Mouse (Mus musculus): Measurements from ENCODE around the gene Limd2. TPM values are rescaled to one million over a fixed set of nuclear protein-coding genes. Genes with fewer than 3 reads are reported as not detected.

Gene Limd2
- polyA plus RNA-seq, 1 experiment: 36.1 TPM

DNA sequence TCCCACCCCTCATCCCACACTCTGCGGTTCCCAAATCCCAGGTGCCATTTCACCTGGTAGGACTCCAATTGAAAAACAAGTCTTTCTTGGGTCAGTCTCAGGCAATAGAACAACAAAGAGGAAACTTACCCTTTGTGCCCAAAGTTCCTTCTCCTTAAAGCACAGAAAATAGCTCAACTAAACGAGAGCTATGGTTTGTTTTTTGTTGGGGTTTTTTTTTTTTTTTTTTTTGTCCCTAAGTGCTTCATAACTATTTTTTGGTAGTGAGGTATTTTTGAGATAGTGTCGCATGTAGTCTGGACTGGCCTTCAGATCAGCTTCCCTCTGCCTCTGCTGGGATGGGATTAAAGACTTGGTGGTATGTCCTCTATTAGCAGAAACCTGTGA, 33.5 kb upstream of the Limd2 start:
- 37% methylated on average over 3 of the region's 3 CpGs for WGBS
- no peak for DNase-seq
- no peaks in the 10 kb centered on the region for H3K27me3 ChIP-seq (ENCODE audit: control insufficient read depth, insufficient read depth, low read length)
- H3K4me1 ChIP-seq (ENCODE audit: control insufficient read depth, insufficient read depth, low read length): peaks cover 2% of the 10 kb centered on the region; the same call in 1 of the 2 replicates
- no peak for TF ChIP-seq POLR2A (IDR thresholded peaks at IDR 0.05; ENCODE audit: borderline replicate concordance, insufficient read depth, low read length)
- H3K4me3 ChIP-seq (replicated peaks; ENCODE audit: insufficient read depth, low read depth, low read length): peak overlapping the region; percentile 80
- peak overlapping the region; percentile 23 for H3K27ac ChIP-seq (ENCODE audit: insufficient read depth, low read length)

DNA sequence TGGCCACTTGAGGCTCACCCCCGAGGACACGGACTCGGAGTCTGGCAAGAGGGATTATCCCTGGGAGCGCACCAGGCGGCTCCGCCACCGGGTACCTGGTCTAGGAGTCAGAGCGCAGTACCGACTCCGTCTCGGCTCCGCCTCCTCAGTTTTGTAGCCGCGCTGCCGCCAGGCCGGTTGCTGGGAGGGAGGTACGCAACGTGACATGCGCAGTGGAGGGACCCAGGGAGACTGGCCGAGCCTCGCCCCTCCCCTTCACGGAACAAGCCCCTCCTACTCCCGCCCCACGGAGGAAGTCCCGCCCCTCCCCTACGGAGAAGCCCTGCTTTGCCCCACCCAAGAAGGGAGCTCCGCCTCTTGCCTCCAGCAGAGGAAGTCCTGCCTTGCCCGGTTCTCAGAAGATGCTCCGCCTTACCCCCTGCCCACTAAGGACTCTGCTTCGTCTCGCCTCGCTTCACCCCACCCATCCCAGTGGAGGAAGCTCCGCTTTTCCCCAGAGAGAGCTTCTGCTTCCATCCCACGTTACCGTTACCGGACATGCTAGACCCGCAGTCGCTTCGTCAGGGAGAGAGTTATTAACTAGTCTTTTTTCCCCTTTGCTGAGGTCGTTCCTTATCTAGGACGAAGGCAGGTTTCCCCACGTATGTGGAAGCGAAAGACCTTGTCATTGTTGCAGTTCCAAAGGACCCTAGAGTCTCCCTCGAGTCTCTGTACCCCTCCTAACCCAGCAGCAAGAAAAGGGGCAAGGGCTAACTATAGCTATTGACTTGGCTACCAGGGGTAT, 32.9 kb upstream of the Limd2 start:
- TF ChIP-seq POLR2A (IDR thresholded peaks at IDR 0.05; ENCODE audit: borderline replicate concordance, insufficient read depth, low read length) (peak; percentile 84; the same call in 1 of the 2 replicates), CTCF (IDR thresholded peaks at IDR 0.05; ENCODE audit: borderline replicate concordance, insufficient read depth, low read depth, low read length) (no peak)
- H3K4me3 ChIP-seq (replicated peaks; ENCODE audit: insufficient read depth, low read depth, low read length): peak overlapping the region; percentile 80
- peak overlapping the region; percentile 55 for H3K27ac ChIP-seq (ENCODE audit: insufficient read depth, low read length)
- under 1% methylated on average over 44 of the region's 44 CpGs for WGBS
- no peaks in the 10 kb centered on the region for H3K27me3 ChIP-seq (ENCODE audit: control insufficient read depth, insufficient read depth, low read length)
- peak; percentile 97 for DNase-seq
- peaks cover 2% of the 10 kb centered on the region; the same call in 1 of the 2 replicates for H3K4me1 ChIP-seq (ENCODE audit: control insufficient read depth, insufficient read depth, low read length)

GRCm38 (mm10) chr11:106192657-106193370, 32.2 kb upstream of the Limd2 start:
- H3K4me3 ChIP-seq (replicated peaks; ENCODE audit: insufficient read depth, low read depth, low read length): peak overlapping the region; percentile 75
- TF ChIP-seq CTCF (IDR thresholded peaks at IDR 0.05; ENCODE audit: borderline replicate concordance, insufficient read depth, low read depth, low read length) (no peak), POLR2A (IDR thresholded peaks at IDR 0.05; ENCODE audit: borderline replicate concordance, insufficient read depth, low read length) (no peak)
- peak overlapping the region; percentile 55; the same call in 1 of the 2 replicates for H3K27ac ChIP-seq (ENCODE audit: insufficient read depth, low read length)
- peaks cover 2% of the 10 kb centered on the region; the same call in 1 of the 2 replicates for H3K4me1 ChIP-seq (ENCODE audit: control insufficient read depth, insufficient read depth, low read length)
- DNase-seq: no peak
- 9% methylated on average over 19 of the region's 19 CpGs for WGBS
- H3K27me3 ChIP-seq (ENCODE audit: control insufficient read depth, insufficient read depth, low read length): no peaks in the 10 kb centered on the region

DNA sequence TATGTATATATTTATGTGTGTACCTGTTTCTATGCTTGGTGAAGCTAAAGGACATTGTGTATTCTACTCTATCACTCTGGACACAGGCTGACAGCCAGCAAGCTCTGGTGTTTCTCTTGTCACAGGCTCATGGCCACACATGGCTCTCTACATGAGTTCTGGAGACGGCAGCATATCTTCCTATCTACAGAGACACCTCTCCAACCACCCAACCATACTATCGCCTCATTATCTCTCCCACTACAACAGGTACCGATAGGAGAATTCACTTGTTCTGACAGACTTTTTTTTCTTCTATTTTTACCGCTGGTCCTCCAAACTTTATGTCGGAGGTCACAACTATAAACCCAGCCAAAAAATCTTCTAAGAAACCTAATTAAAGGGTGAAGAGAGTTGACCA, 31.6 kb upstream of the Limd2 start:
- Histone ChIP-seq H3K4me1 (ENCODE audit: control insufficient read depth, insufficient read depth, low read length) (peaks cover 2% of the 10 kb centered on the region; the same call in 1 of the 2 replicates), H3K27ac (ENCODE audit: insufficient read depth, low read length) (no peak overlapping the region), H3K27me3 (ENCODE audit: control insufficient read depth, insufficient read depth, low read length) (no peaks in the 10 kb centered on the region), H3K4me3 (replicated peaks; ENCODE audit: insufficient read depth, low read depth, low read length) (no peak overlapping the region)
- no peak for DNase-seq
- TF ChIP-seq POLR2A (IDR thresholded peaks at IDR 0.05; ENCODE audit: borderline replicate concordance, insufficient read depth, low read length): no peak
- TF ChIP-seq CTCF (IDR thresholded peaks at IDR 0.05; ENCODE audit: borderline replicate concordance, insufficient read depth, low read depth, low read length): no peak
- WGBS: 55% methylated on average over 5 of the region's 5 CpGs

DNA sequence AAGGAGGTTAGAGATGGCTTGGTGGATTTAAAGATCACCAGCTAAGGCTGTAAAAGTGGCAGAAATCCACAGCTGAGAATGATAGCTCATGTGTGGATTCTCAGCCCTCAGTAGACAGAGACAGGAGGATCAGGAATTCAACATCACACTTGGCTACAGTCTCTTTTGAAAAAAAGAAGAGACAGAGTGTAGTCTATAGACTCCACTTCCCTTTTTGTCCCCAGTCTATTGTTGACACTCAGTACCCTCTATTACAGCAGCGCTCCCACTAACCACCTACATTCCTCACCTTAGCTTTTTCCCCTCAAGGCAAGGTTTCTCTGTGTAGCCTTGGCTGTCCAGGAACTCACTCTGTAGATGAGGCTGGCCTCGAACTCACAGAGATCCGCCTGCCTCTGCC, 31.1 kb upstream of the Limd2 start:
- WGBS: over 99% methylated on average over 3 of the region's 3 CpGs
- Histone ChIP-seq H3K4me1 (ENCODE audit: control insufficient read depth, insufficient read depth, low read length) (peaks cover 2% of the 10 kb centered on the region; the same call in 1 of the 2 replicates), H3K4me3 (replicated peaks; ENCODE audit: insufficient read depth, low read depth, low read length) (no peak overlapping the region), H3K27me3 (ENCODE audit: control insufficient read depth, insufficient read depth, low read length) (no peaks in the 10 kb centered on the region), H3K27ac (ENCODE audit: insufficient read depth, low read length) (no peak overlapping the region)
- no peak for TF ChIP-seq CTCF (IDR thresholded peaks at IDR 0.05; ENCODE audit: borderline replicate concordance, insufficient read depth, low read depth, low read length)
- TF ChIP-seq POLR2A (IDR thresholded peaks at IDR 0.05; ENCODE audit: borderline replicate concordance, insufficient read depth, low read length): no peak
- DNase-seq: no peak

DNA sequence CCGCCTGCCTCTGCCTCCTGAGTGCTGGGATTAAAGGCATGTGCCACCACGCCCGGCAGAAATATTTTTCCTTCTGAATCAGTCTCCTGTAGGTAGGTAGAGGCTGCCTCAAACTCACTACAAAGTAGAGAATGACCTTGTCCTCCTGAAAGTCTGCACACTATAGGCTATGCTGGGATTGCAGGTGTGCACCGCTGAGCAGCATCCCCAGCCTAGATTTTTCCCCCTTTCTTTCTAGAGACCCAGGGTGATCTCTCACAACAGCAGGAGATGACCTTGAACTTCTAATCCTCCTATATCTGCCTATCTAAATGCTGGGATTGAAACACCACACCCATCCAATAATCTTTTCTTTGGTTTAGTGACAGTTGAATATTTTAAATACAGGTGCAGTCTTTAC, 26.7 kb upstream of the Limd2 start:
- 96% methylated on average over 4 of the region's 4 CpGs for WGBS
- no peak for TF ChIP-seq POLR2A (IDR thresholded peaks at IDR 0.05; ENCODE audit: borderline replicate concordance, insufficient read depth, low read length)
- TF ChIP-seq CTCF (IDR thresholded peaks at IDR 0.05; ENCODE audit: borderline replicate concordance, insufficient read depth, low read depth, low read length): no peak
- Histone ChIP-seq H3K27ac (ENCODE audit: insufficient read depth, low read length) (no peak overlapping the region), H3K27me3 (ENCODE audit: control insufficient read depth, insufficient read depth, low read length) (no peaks in the 10 kb centered on the region), H3K4me1 (ENCODE audit: control insufficient read depth, insufficient read depth, low read length) (peaks cover 2% of the 10 kb centered on the region; the same call in 1 of the 2 replicates), H3K4me3 (replicated peaks; ENCODE audit: insufficient read depth, low read depth, low read length) (no peak overlapping the region)
- no peak for DNase-seq

DNA sequence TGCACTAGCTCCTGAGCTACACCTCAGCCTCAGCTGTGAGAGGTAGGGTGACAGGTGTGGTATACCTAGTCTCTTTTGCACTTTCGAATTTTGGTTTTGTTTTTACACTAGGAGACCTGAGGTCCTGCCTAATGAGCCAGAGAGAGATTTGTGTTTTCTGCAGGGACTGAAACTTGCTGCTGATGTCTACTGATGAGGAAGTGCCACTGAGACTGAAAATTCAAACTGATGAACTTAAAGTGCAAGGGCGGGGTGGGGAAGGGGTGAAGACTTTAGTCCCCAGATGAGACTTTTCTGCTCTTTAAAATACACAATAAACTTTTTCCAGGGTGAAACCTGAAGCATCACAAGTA, 19.8 kb upstream of the Limd2 start:
- H3K27me3 ChIP-seq (ENCODE audit: control insufficient read depth, insufficient read depth, low read length): no peaks in the 10 kb centered on the region
- peaks cover 29% of the 10 kb centered on the region for H3K4me1 ChIP-seq (ENCODE audit: control insufficient read depth, insufficient read depth, low read length)
- H3K27ac ChIP-seq (ENCODE audit: insufficient read depth, low read length): peak overlapping the region; percentile 99
- TF ChIP-seq CTCF (IDR thresholded peaks at IDR 0.05; ENCODE audit: borderline replicate concordance, insufficient read depth, low read depth, low read length) (no peak), POLR2A (IDR thresholded peaks at IDR 0.05; ENCODE audit: borderline replicate concordance, insufficient read depth, low read length) (no peak)
- H3K4me3 ChIP-seq (replicated peaks; ENCODE audit: insufficient read depth, low read depth, low read length): no peak overlapping the region
- 72% methylated on average over 2 of the region's 2 CpGs for WGBS
- no peak for DNase-seq
